Mouse (Mus musculus): Measurements from ENCODE around the gene Tspan9. TPM values are rescaled to one million over a fixed set of nuclear protein-coding genes. Genes with fewer than 3 reads are reported as not detected.
A peak's percentile ranks its signal among the peaks of the same experiment; 100 is the strongest.

Tspan9 gene
- polyA plus RNA-seq, 1 experiment from 2014 or later, result 29.3 TPM

DNA sequence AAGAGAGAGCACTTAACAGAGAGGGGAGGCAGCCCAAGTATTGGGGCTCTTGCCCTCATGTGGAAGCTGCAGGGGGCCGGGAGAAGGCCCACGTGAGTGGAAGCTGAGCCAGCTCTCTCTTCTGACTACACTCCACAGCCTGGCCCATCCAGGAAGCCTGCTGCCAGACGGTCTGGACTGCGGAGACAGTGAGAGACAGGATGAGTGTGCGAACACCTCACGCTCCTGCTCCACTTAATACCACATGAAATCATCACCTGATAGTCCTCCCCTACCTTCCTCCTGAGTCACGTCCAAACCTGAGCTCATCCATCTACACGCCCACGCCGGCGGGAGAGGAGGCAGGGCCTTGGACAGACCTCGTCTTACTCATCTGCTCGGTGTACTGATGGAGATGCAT lies 81.2 kb downstream of the Tspan9 start:
- Histone ChIP-seq H3K27me3 (no peaks in the 10 kb centered on the region), H3K4me3 (replicated peaks) (no peak overlapping the region), H3K27ac (no peak overlapping the region), H3K4me1 (replicated peaks) (peaks cover 36% of the 10 kb centered on the region), H3K36me3 (no peaks in the 10 kb centered on the region), H3K4me2 (replicated peaks) (no peak overlapping the region), H3K9ac (replicated peaks) (no peak overlapping the region), H3K9me3 (no peaks in the 10 kb centered on the region)
- ATAC-seq, result no peak
- WGBS, result 92% methylated on average over 13 of the region's 13 CpGs

- H3K4me1 ChIP-seq (replicated peaks), result peaks cover 32% of the 10 kb centered on the region
- no peaks in the 10 kb centered on the region for H3K36me3 ChIP-seq
- H3K9ac ChIP-seq (replicated peaks), result no peak overlapping the region
- 81% methylated on average over 5 of the region's 5 CpGs for WGBS
- no peak for ATAC-seq
- no peak overlapping the region for H3K4me3 ChIP-seq (replicated peaks)
- no peaks in the 10 kb centered on the region for H3K9me3 ChIP-seq
- H3K27ac ChIP-seq, result no peak overlapping the region
- H3K4me2 ChIP-seq (replicated peaks), result no peak overlapping the region
- no peaks in the 10 kb centered on the region for H3K27me3 ChIP-seq
These were observed 82.1 kb downstream of the Tspan9 start for GRCm38 (mm10) chr6:128061342-128061741.

DNA sequence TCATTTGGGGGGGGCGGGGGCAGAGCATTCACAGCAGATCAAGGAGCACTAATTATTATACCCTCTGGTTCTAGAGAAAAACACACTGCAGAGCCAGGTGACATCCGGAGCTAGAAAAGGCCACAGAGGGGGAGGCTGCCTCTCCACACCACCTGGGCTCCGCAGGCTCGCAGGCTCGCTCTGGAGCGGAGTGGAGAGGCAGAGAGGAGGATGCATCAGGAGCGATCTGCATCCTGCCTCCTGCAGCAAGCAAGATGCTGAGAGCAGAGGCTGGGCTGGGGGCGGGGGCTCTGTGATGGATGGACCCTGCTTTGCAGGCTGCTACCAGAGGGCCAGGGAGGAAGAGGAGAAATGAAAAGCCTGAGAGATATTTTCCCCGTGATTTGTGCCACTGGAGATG lies 84.8 kb downstream of the Tspan9 start:
- ATAC-seq, result peak; percentile 62; the same call in 1 of the 2 replicates
- H3K27me3 ChIP-seq, result no peaks in the 10 kb centered on the region
- H3K4me1 ChIP-seq (replicated peaks), result peaks cover 25% of the 10 kb centered on the region
- H3K9me3 ChIP-seq, result no peaks in the 10 kb centered on the region
- 0 out of 2 replicates have a peak overlapping the region, but pooled peaks have one; percentile 39 for H3K27ac ChIP-seq
- 41% methylated on average over 9 of the region's 9 CpGs for WGBS
- H3K4me3 ChIP-seq (replicated peaks), result no peak overlapping the region
- H3K4me2 ChIP-seq (replicated peaks), result no peak overlapping the region
- H3K9ac ChIP-seq (replicated peaks), result peak overlapping the region; percentile 32
- H3K36me3 ChIP-seq, result no peaks in the 10 kb centered on the region

- 45% methylated on average over 7 of the region's 7 CpGs for WGBS
- no peaks in the 10 kb centered on the region for H3K9me3 ChIP-seq
- H3K4me3 ChIP-seq (replicated peaks), result no peak overlapping the region
- peaks cover 29% of the 10 kb centered on the region for H3K4me1 ChIP-seq (replicated peaks)
- no peak overlapping the region for H3K4me2 ChIP-seq (replicated peaks)
- peak; percentile 35 for ATAC-seq
- peak overlapping the region; percentile 32 for H3K9ac ChIP-seq (replicated peaks)
- H3K27me3 ChIP-seq, result no peaks in the 10 kb centered on the region
- H3K36me3 ChIP-seq, result no peaks in the 10 kb centered on the region
- H3K27ac ChIP-seq, result 0 out of 2 replicates have a peak overlapping the region, but pooled peaks have one; percentile 39
These were observed 85.2 kb downstream of the Tspan9 start for GRCm38 (mm10) chr6:128058157-128058556.

- ATAC-seq, result no peak
- WGBS, result 62% methylated on average over 10 of the region's 10 CpGs
These were observed 90.2 kb downstream of the Tspan9 start for GRCm38 (mm10) chr6:128053000-128053732.

GRCm38 (mm10) chr6:128047671-128048070 lies 95.7 kb downstream of the Tspan9 start:
- Histone ChIP-seq H3K4me3 (replicated peaks) (no peak overlapping the region), H3K4me1 (replicated peaks) (peaks cover 21% of the 10 kb centered on the region), H3K4me2 (replicated peaks) (no peak overlapping the region), H3K27me3 (no peaks in the 10 kb centered on the region), H3K9me3 (no peaks in the 10 kb centered on the region), H3K27ac (no peak overlapping the region), H3K9ac (replicated peaks) (no peak overlapping the region), H3K36me3 (no peaks in the 10 kb centered on the region)
- 66% methylated on average over 7 of the region's 7 CpGs for WGBS
- no peak for ATAC-seq

More at GRCm38 (mm10) chr6:128053000-128053732, 90.2 kb downstream of the Tspan9 start:
- no peak overlapping the region for H3K4me3 ChIP-seq (replicated peaks)
- no peak overlapping the region for H3K27ac ChIP-seq
- no peaks in the 10 kb centered on the region for H3K27me3 ChIP-seq
- H3K9ac ChIP-seq (replicated peaks), result no peak overlapping the region
- no peak overlapping the region for H3K4me2 ChIP-seq (replicated peaks)
- no peaks in the 10 kb centered on the region for H3K9me3 ChIP-seq
- H3K36me3 ChIP-seq, result no peaks in the 10 kb centered on the region
- H3K4me1 ChIP-seq (replicated peaks), result peaks cover 15% of the 10 kb centered on the region

GRCm38 (mm10) chr6:128047239-128047638 lies 96.2 kb downstream of the Tspan9 start:
- WGBS, result 88% methylated on average over 8 of the region's 8 CpGs
- Histone ChIP-seq H3K36me3 (no peaks in the 10 kb centered on the region), H3K4me1 (replicated peaks) (peaks cover 25% of the 10 kb centered on the region), H3K4me2 (replicated peaks) (no peak overlapping the region), H3K27me3 (no peaks in the 10 kb centered on the region), H3K27ac (no peak overlapping the region), H3K9ac (replicated peaks) (no peak overlapping the region), H3K9me3 (no peaks in the 10 kb centered on the region), H3K4me3 (replicated peaks) (no peak overlapping the region)
- ATAC-seq, result no peak

GRCm38 (mm10) chr6:128046799-128047198 lies 96.6 kb downstream of the Tspan9 start:
- Histone ChIP-seq H3K36me3 (no peaks in the 10 kb centered on the region), H3K4me3 (replicated peaks) (no peak overlapping the region), H3K4me1 (replicated peaks) (peaks cover 26% of the 10 kb centered on the region), H3K27me3 (no peaks in the 10 kb centered on the region), H3K4me2 (replicated peaks) (no peak overlapping the region), H3K9me3 (no peaks in the 10 kb centered on the region), H3K27ac (no peak overlapping the region), H3K9ac (replicated peaks) (no peak overlapping the region)
- ATAC-seq, result no peak
- 75% methylated on average over 6 of the region's 6 CpGs for WGBS

GRCm38 (mm10) chr6:128044691-128045090 lies 98.7 kb downstream of the Tspan9 start:
- H3K4me1 ChIP-seq (replicated peaks), result peaks cover 26% of the 10 kb centered on the region

DNA sequence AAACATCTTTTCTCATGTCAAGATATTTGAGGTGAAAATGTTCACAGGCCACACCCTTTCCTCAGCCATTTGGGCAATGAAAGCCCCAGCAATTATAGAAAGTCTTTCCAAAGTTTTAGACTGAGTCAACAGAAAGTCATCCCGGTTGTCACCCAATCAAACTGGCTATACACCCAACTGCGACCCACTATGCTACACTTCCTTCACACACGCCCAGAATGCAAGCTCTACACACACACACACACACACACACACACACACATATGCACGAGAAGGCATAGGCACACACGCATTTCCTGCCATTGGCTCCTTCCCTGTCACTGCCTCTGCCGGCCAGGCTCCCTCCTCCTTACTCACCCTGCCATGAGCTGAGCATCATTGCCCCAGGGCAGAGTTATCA lies 99.9 kb downstream of the Tspan9 start:
- no peak overlapping the region for H3K9ac ChIP-seq (replicated peaks)
- no peak overlapping the region for H3K4me2 ChIP-seq (replicated peaks)
- 0 out of 2 replicates have a peak, but pooled peaks cover 2% of the 10 kb centered on the region for H3K27me3 ChIP-seq
- no peaks in the 10 kb centered on the region for H3K36me3 ChIP-seq
- H3K27ac ChIP-seq, result no peak overlapping the region
- ATAC-seq, result no peak
- no peaks in the 10 kb centered on the region for H3K9me3 ChIP-seq
- no peak overlapping the region for H3K4me3 ChIP-seq (replicated peaks)
- WGBS, result 79% methylated on average over 6 of the region's 6 CpGs
- H3K4me1 ChIP-seq (replicated peaks), result peaks cover 26% of the 10 kb centered on the region

More at GRCm38 (mm10) chr6:128044691-128045090, 98.7 kb downstream of the Tspan9 start:
- Histone ChIP-seq H3K27me3 (no peaks in the 10 kb centered on the region), H3K9me3 (no peaks in the 10 kb centered on the region), H3K4me2 (replicated peaks) (no peak overlapping the region), H3K9ac (replicated peaks) (no peak overlapping the region), H3K36me3 (no peaks in the 10 kb centered on the region), H3K27ac (no peak overlapping the region; the same call in 1 of the 2 replicates), H3K4me3 (replicated peaks) (no peak overlapping the region)
- no peak for ATAC-seq
- 65% methylated on average over 10 of the region's 10 CpGs for WGBS

- Histone ChIP-seq H3K4me1 (replicated peaks) (peaks cover 30% of the 10 kb centered on the region), H3K27ac (no peak overlapping the region), H3K4me2 (replicated peaks) (no peak overlapping the region), H3K9ac (replicated peaks) (no peak overlapping the region), H3K4me3 (replicated peaks) (no peak overlapping the region), H3K36me3 (no peaks in the 10 kb centered on the region), H3K9me3 (no peaks in the 10 kb centered on the region), H3K27me3 (peaks cover 16% of the 10 kb centered on the region)
- 67% methylated on average over 6 of the region's 6 CpGs for WGBS
- no peak for ATAC-seq
These were observed 101.6 kb downstream of the Tspan9 start for GRCm38 (mm10) chr6:128041836-128042235.

DNA sequence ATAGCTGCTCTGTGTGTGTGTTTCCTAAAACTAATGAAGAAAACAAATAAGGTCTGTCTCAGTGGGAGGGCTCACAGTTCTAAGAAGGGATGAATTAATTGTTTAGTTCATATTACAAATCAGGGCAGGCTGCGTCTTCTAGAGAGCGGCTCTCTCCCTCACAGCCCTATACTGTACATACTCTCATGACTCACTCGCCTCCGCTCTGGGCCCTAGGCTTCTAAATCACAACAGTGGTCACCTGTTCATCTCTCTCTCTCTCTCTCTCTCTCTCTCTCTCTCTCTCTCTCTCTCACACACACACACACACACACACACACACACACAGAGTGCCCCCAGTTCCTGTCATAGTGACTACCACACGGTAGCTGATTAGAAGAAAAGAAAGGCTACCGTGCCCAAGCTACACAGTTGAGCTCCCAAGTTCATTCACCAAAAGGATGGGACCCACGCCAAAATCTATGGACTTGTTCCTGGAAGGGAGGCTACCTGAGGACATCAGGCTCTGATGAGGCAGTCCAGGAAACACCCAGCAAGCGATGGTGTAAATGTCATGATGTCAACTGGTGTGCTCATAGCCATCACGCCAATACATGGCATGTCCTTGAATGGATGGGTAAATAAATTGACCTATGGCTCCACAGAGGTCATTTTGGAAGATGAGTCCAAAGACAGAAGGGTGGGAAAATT lies 104.2 kb downstream of the Tspan9 start:
- 89% methylated on average over 9 of the region's 9 CpGs for WGBS
- peaks cover 45% of the 10 kb centered on the region for H3K4me1 ChIP-seq (replicated peaks)
- H3K4me3 ChIP-seq (replicated peaks), result no peak overlapping the region
- H3K9ac ChIP-seq (replicated peaks), result no peak overlapping the region
- H3K4me2 ChIP-seq (replicated peaks), result no peak overlapping the region
- no peak overlapping the region for H3K27ac ChIP-seq
- no peaks in the 10 kb centered on the region for H3K9me3 ChIP-seq
- H3K27me3 ChIP-seq, result peaks cover 20% of the 10 kb centered on the region
- H3K36me3 ChIP-seq, result no peaks in the 10 kb centered on the region
- ATAC-seq, result no peak
